Mouse (Mus musculus) neural tube, embryonic 15.5 days (tissue): Measurements from ENCODE around the gene Iffo2. TPM values are rescaled to one million over a fixed set of nuclear protein-coding genes. Genes with fewer than 3 reads are reported as not detected.
"Not testable (repeated sequence)": the region's sequence is repeated elsewhere in the genome, so short reads cannot be mapped to it uniquely, and the experiment has no call there.

Experiments
- ATAC-seq: fragments of 200-750 bp; cut with Nextera tagmentation; 2 replicates; pipeline ENCODE4 v1.8.0; 2017; ENCODE audit warnings: mild to moderate bottlenecking, moderate TSS enrichment, moderate library complexity; ENCODE audit not compliant: low FRiP score
- H3K27ac ChIP-seq: fragments of 300-500 bp; sonication (generic); replicated peaks from 2 replicates; pipeline ENCODE4 v1.5.1; 2015; ENCODE audit warnings: mild to moderate bottlenecking, inconsistent platforms
- H3K27me3 ChIP-seq: fragments of 300-500 bp; sonication (generic); replicated peaks from 2 replicates; pipeline ENCODE4 v1.6.1; 2015; ENCODE audit warnings: inconsistent platforms
- H3K36me3 ChIP-seq: fragments of 300-500 bp; sonication (generic); 2 replicates; pipeline ENCODE4 v1.6.1; 2015; ENCODE audit warnings: inconsistent platforms
- H3K4me1 ChIP-seq: fragments of 300-500 bp; sonication (generic); 2 replicates; pipeline ENCODE4 v1.6.1; 2015; ENCODE audit warnings: inconsistent platforms
- H3K4me2 ChIP-seq: fragments of 300-500 bp; sonication (generic); 2 replicates; pipeline ENCODE4 v1.6.1; 2015; ENCODE audit warnings: inconsistent platforms, mild to moderate bottlenecking, moderate library complexity
- H3K4me3 ChIP-seq: fragments of 300-500 bp; sonication (generic); replicated peaks from 2 replicates; pipeline ENCODE4 v1.5.1; 2015; ENCODE audit warnings: mild to moderate bottlenecking, inconsistent platforms
- H3K9ac ChIP-seq: fragments of 300-500 bp; sonication (generic); replicated peaks from 2 replicates; pipeline ENCODE4 v1.6.1; 2015; ENCODE audit warnings: mild to moderate bottlenecking, inconsistent platforms
- H3K9me3 ChIP-seq: fragments of 300-500 bp; sonication (generic); replicated peaks from 2 replicates; pipeline ENCODE4 v1.6.1; 2016; ENCODE audit warnings: inconsistent platforms
- WGBS: fragments of 180-500 bp; shearing (Covaris S2); methylation state at CpG from one replicate; pipeline ENCODE4 v1.1.7; 2015; ENCODE audit warnings: mixed read lengths; 5-methylcytosine and 5-hydroxymethylcytosine counted together
- polyA plus RNA-seq: library from polyadenylated mRNA; unstranded; fragments of >200 nt; fragmentation: Nextera tagmentation; extraction: Ambion mirVana; gene quantifications from 2 replicates; pipeline ENCODE4 v1.2.1, GENCODE M21; 2015

Iffo2 gene
- polyA plus RNA-seq, result 4.5 and 5.2 TPM in 2 replicates

DNA sequence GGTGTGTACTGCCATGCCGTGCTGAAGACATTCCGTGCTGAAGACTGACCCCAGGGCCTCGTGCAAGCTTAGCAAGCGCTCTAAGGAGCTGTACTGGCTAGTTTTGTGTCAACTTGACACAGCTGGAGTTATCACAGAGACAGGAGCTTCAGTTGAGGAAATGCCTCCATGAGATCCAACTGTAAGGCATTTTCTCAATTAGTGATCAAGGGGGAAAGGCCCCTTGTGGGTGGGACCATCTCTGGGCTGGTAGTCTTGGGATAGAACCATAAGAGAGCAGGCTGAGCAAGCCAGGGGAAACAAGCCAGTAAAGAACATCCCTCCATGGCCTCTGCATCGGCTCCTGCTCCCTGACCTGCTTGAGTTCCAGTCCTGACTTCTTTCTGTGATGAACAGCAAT, at the start of gene Iffo2:
Iffo2 (plus strand) TSS at position 301 of the 400 bp plus-strand sequence.
- not testable (repeated sequence) for H3K9me3 ChIP-seq, ATAC-seq, H3K9ac ChIP-seq, H3K36me3 ChIP-seq, H3K4me1 ChIP-seq, H3K27me3 ChIP-seq, H3K4me3 ChIP-seq, H3K4me2 ChIP-seq, H3K27ac ChIP-seq
- WGBS, result 89% methylated on average over 5 of the region's 5 CpGs

DNA sequence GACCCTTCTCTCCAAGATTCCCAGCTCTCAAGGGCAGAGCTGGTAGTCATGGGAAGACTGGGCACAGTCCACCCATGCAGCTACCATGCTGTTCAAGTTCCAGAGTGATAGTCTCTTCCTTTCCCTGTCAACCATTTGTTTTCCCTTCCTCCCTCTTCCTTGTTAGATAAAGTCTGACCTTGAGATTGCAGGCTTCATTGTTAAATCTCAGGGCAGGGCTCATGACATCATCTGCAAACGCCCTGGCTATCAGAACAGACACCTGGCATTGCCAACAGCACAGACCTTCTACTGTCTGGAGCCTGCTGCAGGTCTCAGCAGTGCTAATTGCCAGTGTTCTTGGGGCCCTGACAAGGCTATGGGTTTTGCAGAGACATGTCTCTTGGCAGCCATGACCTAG, 48.9 kb upstream of the Iffo2 start:
- ATAC-seq, result no peak
- 93% methylated on average over 1 of the region's 1 CpGs for WGBS
- peaks cover 9% of the 10 kb centered on the region; the same call in 1 of the 2 replicates for H3K4me1 ChIP-seq
- no peaks in the 10 kb centered on the region for H3K9me3 ChIP-seq
- peaks cover 97% of the 10 kb centered on the region for H3K36me3 ChIP-seq
- no peak overlapping the region for H3K9ac ChIP-seq
- no peak overlapping the region for H3K4me3 ChIP-seq
- H3K4me2 ChIP-seq, result no peak overlapping the region
- H3K27me3 ChIP-seq, result no peaks in the 10 kb centered on the region
- H3K27ac ChIP-seq, result no peak overlapping the region

DNA sequence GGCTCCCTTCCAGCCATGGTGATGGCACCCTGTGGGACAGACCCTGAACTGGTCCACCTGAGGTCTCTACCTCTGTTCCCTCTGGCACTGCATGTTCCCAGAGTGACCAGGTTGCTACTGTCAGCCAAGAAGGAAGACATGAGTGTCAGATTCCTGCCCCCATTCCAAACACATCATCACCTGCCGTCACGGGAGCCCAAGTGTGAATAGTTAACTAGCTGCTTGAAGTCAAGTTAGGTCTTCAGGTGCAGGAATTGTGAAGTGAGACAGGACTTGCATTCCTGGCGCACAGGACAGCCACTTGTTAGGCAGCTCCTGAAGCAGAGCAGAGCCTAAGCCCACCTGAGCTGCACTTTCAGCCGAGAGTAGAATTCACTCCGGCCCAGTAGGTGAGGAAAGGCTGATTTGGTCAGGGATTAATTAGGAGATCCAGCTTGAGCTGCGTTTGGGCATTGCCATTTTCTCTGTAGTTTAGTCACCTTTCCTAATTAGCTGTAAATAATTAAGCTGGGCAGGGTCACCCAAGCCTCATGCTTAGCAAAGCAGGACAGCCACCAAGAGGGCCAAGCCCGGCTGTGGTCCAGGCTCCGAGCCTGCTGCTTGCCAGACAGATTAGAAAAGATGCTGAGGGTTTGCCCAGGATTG, 46.8 kb upstream of the Iffo2 start:
- Histone ChIP-seq H3K36me3 (peaks cover 98% of the 10 kb centered on the region), H3K27ac (no peak overlapping the region), H3K27me3 (no peaks in the 10 kb centered on the region), H3K4me2 (no peak overlapping the region), H3K4me3 (no peak overlapping the region), H3K9me3 (no peaks in the 10 kb centered on the region), H3K4me1 (no peaks in the 10 kb centered on the region), H3K9ac (no peak overlapping the region)
- ATAC-seq, result no peak
- WGBS, result 87% methylated on average over 8 of the region's 8 CpGs

DNA sequence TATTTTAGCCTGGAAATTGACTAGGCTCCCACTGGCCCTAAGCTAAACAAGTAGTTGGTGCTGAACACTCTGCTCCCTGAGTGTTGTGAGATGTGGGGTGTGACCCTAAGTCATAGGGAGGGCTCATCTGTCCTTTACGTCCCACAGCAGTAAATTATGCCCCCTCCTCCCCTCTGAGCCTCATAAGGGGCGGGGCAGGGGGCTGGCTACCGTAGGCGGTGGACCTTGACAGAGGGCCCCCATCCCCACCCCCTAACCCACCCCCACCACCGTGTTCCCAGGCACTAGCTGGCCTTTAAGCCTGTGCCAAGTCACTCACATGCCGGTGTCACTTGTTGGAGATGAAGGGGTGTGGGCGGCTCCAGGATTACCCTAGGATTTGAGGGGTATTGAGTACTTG, 45.9 kb upstream of the Iffo2 start:
- peaks cover 98% of the 10 kb centered on the region for H3K36me3 ChIP-seq
- H3K4me1 ChIP-seq, result no peaks in the 10 kb centered on the region
- no peak overlapping the region for H3K4me2 ChIP-seq
- no peaks in the 10 kb centered on the region for H3K27me3 ChIP-seq
- H3K4me3 ChIP-seq, result no peak overlapping the region
- 68% methylated on average over 7 of the region's 7 CpGs for WGBS
- no peaks in the 10 kb centered on the region for H3K9me3 ChIP-seq
- no peak overlapping the region for H3K27ac ChIP-seq
- no peak overlapping the region for H3K9ac ChIP-seq
- ATAC-seq, result no peak

DNA sequence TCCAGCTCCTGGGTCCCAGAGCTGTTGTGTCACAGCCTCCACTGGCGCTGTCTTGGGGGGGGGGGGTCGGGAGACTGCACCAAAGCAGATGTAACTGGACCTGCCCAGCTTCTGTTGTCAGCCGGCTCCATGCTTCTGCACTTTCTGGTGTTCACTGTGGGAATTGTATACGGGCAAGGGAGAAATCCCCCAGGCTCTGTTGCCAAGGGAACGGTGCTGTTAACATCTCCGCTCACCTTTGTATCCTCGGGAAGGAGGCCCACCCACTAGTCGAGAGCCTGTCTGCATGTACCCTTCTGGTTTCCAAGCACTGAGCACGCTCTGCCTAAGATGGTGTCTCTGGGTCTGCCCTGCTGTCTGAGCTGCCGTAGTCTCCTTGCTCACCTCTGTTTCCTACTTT, 43.3 kb upstream of the Iffo2 start:
- ATAC-seq, result no peak
- Histone ChIP-seq H3K27me3 (no peaks in the 10 kb centered on the region), H3K4me3 (no peak overlapping the region), H3K9me3 (no peaks in the 10 kb centered on the region), H3K36me3 (peaks cover 91% of the 10 kb centered on the region), H3K27ac (no peak overlapping the region), H3K4me2 (no peak overlapping the region), H3K4me1 (peaks cover 6% of the 10 kb centered on the region; the same call in 1 of the 2 replicates), H3K9ac (no peak overlapping the region)
- 45% methylated on average over 10 of the region's 10 CpGs for WGBS

DNA sequence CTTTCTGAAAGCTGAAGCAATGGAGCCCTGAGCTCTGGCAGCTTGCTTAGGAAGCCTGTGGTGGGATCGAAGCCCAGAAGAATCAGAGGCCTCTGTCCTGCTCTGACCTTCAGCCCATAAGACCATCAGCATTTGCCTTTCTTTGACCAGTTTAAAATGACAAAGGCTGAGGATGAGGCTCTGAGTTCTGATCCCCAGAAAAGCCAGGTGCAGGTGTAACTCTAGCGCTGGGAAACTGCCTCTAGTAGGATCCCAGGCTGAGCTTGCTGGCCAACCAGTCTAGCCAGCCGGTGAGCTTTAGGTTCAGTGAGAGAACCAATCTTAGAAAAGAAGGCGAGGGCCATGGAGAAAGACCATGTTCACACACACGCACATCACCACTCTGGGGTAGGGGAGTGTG, 42.0 kb upstream of the Iffo2 start:
- Histone ChIP-seq H3K9ac (no peak overlapping the region), H3K27me3 (no peaks in the 10 kb centered on the region), H3K4me3 (no peak overlapping the region), H3K4me1 (peaks cover 6% of the 10 kb centered on the region; the same call in 1 of the 2 replicates), H3K27ac (no peak overlapping the region), H3K9me3 (no peaks in the 10 kb centered on the region), H3K36me3 (peaks cover 79% of the 10 kb centered on the region), H3K4me2 (no peak overlapping the region)
- no peak for ATAC-seq
- WGBS, result 96% methylated on average over 5 of the region's 5 CpGs

DNA sequence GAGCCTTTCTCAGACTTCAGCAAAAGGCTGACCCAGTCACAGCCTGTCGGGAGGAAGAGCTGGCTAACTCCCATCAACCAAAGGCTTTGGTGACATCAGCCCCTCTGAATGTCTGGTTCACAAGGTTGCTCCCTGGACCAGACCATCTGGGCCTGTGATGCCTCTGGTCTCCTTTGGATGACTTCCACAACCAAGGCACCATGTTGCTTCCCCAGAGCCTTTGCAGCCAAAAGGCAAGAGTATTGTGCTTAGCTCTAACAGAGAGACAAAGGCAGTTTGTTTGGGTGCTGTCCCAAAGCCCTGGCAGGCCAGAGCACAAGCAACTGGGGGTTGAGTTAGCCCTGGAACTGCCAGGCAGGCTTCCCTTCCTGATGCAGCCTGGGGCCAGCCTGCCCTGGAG, 40.4 kb upstream of the Iffo2 start:
- Histone ChIP-seq H3K27ac (peak overlapping the region; percentile 35; the same call in 1 of the 2 replicates), H3K27me3 (no peaks in the 10 kb centered on the region), H3K36me3 (peaks cover 63% of the 10 kb centered on the region), H3K4me3 (no peak overlapping the region), H3K4me1 (peaks cover 6% of the 10 kb centered on the region; the same call in 1 of the 2 replicates), H3K9me3 (no peaks in the 10 kb centered on the region), H3K4me2 (no peak overlapping the region), H3K9ac (no peak overlapping the region)
- ATAC-seq, result no peak
- 67% methylated on average over 1 of the region's 1 CpGs for WGBS

DNA sequence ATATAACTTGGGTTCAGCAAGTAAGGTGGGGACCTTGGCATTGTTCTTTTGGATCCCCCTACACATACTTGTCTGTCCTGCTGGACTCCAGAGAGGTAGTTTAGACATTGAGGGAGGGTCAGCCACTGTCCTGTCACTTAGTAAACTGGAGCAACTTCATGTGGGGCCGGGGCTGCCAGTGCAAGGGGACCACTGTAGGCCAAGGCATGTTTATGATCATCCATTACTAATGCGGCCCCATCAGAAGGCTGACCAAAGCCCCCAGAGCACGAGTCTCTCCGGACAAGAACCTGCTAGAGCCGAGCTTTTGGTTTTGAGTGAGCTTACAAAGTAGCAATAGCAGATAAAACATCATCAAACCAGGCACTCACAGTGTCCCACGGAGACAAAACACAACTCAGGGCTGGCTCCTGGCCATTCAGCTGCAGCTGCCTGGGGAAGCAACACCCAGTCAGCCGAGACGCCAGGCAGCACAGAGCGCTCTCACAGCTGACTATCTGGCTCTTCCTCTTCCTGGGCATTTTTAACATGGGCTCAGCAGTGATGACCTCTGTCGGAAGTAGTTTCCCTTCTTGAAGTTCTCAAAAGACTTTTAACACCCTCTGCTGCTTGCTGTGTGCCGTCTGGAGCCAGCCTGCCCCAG, 39.8 kb upstream of the Iffo2 start:
- Histone ChIP-seq H3K4me2 (no peak overlapping the region), H3K9ac (no peak overlapping the region), H3K9me3 (no peaks in the 10 kb centered on the region), H3K27ac (peak overlapping the region; percentile 35; the same call in 1 of the 2 replicates), H3K4me3 (no peak overlapping the region), H3K4me1 (peaks cover 6% of the 10 kb centered on the region; the same call in 1 of the 2 replicates), H3K27me3 (no peaks in the 10 kb centered on the region), H3K36me3 (peaks cover 57% of the 10 kb centered on the region)
- 77% methylated on average over 11 of the region's 11 CpGs for WGBS
- no peak for ATAC-seq

DNA sequence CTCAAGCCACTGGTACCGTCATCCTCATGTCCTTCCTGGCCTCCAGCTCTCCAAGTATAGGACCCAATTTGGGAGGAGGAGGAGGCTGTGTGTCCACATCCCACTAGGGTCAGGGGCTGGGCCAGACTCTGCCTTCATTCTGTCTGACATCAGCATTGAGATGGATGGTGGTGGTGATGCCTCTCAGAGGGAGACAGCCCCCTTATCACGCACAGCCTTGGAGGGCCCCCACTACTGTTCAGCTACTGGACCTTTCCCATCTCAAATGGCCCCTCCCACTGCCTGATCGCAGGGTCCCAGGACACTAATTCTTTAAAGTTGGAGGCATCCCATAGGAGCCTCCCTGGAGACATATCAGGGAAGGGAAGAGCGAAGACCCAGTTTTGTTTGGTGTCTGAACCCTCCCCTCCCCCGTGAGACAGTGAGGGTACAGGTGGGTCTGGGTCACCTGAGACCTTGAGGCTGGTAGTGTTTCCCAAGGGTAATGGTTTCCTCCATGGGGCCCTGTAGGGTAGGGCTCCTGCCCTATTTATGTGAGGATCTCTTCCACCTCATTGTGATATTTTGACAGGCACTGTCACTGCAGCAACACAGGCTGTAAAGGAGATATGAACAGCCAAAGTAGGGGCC, 38.7 kb upstream of the Iffo2 start:
- H3K9me3 ChIP-seq, result no peaks in the 10 kb centered on the region
- H3K27ac ChIP-seq, result no peak overlapping the region
- H3K36me3 ChIP-seq, result peaks cover 48% of the 10 kb centered on the region
- H3K9ac ChIP-seq, result no peak overlapping the region
- H3K27me3 ChIP-seq, result no peaks in the 10 kb centered on the region
- H3K4me3 ChIP-seq, result no peak overlapping the region
- H3K4me2 ChIP-seq, result no peak overlapping the region
- no peak for ATAC-seq
- 87% methylated on average over 5 of the region's 5 CpGs for WGBS
- peaks cover 6% of the 10 kb centered on the region; the same call in 1 of the 2 replicates for H3K4me1 ChIP-seq

DNA sequence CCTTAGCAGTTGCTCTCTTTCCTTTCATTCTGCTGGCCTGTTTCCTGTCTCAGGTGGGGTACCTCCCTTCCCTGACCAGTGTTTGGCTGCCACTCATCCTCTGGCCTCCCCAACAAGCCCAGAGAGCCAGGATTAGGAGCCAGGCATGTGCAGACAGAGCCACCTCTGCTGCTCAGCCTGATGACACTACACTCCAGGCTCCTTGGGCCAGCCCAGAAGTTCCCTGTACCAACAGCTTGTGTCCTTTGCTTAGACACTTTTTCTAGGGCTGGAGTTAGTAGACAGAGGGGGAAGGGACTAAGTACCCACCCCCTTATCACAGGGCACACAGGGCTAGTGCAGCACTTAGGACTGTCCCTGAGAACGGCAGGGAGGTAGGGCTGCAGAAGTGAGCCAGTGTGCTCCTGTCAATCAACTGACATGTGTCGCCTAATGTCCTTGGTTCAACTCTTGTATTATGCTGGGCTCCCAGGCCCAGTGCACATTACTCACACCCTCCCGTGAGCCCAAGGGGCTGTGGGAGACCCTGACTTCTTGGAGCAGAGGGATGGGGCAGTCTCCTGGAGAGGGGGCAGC, 38.0 kb upstream of the Iffo2 start:
- ATAC-seq, result no peak
- peaks cover 6% of the 10 kb centered on the region; the same call in 1 of the 2 replicates for H3K4me1 ChIP-seq
- H3K4me3 ChIP-seq, result no peak overlapping the region
- 56% methylated on average over 3 of the region's 3 CpGs for WGBS
- H3K27ac ChIP-seq, result no peak overlapping the region
- no peak overlapping the region for H3K4me2 ChIP-seq
- peaks cover 41% of the 10 kb centered on the region for H3K36me3 ChIP-seq
- H3K9me3 ChIP-seq, result no peaks in the 10 kb centered on the region
- no peaks in the 10 kb centered on the region for H3K27me3 ChIP-seq
- H3K9ac ChIP-seq, result no peak overlapping the region

DNA sequence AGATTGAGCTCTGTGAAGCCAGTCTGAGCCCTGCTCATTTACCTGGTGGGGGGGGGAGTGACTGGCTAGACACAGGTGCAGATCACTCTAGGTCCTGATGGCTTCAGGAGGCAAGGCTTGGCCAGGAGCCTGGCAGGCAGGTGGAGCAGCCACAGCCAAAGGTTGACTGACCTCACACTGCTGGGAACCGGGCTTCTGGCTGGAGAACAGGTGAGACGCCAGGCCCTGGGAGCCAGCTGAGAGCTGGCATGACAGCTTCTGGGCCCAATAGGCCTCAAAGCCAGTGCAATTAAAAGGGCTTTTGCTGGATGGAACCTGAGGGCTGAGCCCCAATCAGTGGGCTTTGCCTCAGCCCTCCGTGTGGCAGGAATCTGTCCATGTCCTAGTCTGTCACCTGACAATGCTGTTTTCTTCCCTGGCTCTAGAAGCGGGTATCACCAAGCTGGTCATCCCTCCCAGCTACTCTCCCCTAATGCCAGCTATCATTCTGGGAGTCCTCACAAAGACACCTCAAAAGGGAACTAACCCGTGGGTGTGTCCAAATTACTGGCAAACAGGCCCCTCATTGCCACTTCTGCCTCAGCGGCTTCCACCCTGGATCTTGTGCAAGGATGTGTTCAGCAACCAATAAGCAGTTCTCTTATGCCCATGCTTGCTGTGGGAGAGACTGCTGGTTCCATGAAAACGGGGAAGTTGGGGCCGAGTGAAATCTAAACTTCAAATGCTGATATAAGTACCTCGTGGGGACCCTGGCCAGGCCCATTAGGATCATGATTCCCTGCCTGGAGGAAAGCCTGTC, 36.9 kb upstream of the Iffo2 start:
- Histone ChIP-seq H3K9ac (no peak overlapping the region), H3K27ac (no peak overlapping the region), H3K9me3 (no peaks in the 10 kb centered on the region), H3K36me3 (peaks cover 30% of the 10 kb centered on the region), H3K27me3 (no peaks in the 10 kb centered on the region), H3K4me3 (no peak overlapping the region), H3K4me1 (peaks cover 6% of the 10 kb centered on the region; the same call in 1 of the 2 replicates), H3K4me2 (no peak overlapping the region)
- no peak for ATAC-seq
- WGBS, result 74% methylated on average over 9 of the region's 9 CpGs
